Mouse (Mus musculus) adrenal gland, adult (tissue): ENCODE results near the gene Zfp260.

Experiments
- DNase-seq, 2 experiments: peaks; one replicate each; pipeline ENCODE4 v3.0.0; 2022 to 2023; ENCODE audit warnings: low spot score in 1 of 2; ENCODE audit not compliant: inconsistent age in 2 of 2

Zfp260 gene

DNA sequence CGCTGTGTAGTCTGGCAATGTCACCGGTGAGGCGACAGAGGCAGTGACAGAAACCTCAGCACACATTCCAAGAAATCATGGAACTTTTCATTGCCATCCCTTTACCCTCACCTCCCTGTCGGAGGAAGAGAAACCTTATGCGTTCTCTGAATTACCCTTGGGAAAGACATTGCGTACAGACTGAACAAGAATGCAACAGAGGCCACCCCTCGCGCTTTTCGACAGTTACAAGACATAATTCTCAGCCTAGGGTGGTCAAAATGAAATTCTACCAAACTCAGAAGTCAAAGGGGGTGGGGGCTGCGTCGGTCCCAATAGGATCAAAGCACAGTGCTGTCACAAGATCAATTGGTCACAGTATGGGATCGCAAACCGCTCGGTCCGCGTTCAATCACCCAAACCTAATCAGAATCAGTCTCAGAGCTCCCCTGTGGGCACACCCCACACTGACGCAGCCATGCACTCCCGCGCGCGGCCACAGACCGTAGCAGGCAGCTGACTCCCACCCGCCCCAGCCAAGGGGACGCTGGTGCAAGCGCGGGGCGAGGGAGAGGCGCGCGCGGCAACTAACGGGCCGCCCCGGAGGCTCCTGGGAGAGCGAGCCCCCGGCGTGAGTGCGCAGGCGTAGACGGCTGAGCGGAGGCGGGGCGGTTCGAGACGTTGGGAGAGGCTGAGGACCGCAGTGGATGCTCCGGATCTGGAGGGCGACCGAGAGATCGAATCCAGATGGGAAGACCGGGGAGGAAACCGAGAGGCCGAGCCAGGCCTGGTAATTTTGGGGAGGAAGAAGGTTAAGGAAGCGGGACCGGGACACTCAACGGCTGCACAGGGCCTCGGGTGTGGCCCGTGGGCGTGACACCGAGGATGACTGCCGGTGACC lies 27.0 kb downstream of the Zfp260 start, which contains the start of gene Zfp382:
Gene Zfp382, plus strand, starts transcription at position 635 of the 880 bp plus-strand sequence.
- peak; percentile 91 to 96 for DNase-seq

DNA sequence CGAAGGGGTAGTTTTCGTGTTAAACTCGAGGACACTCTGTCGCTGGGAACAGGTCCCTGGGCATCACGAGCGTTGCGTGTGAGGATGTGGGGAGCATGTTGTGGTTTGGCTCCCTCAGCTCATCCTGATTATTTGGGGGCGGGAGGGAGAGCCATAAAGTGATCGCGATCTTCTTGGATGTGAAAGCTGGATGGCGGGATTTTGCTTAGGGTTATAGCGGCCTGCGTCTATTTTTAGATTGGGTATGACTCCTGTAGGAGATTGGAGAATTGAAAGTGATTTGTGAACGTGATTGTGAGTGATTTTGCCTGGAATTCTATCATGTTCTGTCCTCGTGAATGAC lies 27.6 kb downstream of the Zfp260 start:
- DNase-seq: no peak

DNA sequence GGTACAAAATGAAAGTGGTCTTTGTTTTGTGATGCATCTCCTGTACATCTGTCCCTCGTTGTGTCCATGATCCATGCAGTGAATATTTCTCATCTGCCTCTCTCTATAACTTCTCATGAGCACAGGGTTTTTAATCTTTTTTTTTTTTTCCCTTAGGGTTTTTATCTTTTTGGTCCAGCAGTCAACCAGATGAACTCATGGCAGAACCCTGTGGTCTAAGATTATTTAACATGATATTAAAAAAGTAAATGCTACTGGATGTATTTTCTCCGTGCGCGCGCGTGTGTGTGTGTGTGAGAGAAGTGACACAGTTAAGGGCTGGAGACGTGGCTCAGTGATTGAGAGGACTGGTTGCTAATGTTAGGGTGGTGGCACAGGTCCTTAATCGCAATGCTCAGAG lies 35.3 kb downstream of the Zfp260 start:
- DNase-seq: no peak

DNA sequence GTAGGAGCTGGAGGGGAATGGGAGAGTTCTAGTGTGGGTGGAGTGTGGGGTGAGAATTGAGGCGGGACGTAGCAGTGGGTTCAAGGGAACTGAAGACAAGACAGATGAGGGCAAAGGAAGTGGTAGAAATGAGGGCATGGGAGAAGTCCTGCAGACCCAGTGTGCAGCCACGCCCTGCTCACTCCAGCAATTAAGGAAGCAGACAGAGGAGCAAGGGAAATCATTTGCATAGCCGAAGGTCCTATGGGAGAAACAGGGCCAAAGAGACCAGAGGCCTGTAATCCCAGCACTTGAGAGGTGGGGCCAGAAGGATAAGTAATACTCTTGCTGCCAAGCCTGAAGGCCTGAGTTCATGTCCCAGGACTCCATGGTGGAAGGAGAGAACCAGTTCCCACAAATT lies 37.8 kb downstream of the Zfp260 start:
- DNase-seq: no peak

DNA sequence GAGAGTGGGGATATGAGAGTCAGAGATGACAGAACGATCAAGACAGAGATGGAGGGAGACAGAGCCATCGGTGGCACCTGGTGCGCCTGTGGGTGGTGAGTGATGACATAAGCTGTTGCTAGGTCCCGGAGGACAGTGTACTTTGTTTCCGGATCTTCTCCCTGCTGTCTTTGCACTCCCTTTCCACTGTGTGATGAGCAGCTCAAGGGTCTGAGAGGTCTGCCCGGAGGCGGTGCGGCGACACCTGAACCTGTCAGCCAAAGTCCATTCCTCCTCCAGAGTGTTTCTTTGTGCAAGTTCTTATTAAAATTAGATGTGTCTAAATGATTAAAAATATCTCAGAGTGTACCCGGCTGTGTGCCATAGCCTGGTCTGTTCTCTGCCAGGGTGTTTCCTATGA lies 42.2 kb downstream of the Zfp260 start:
- no peak for DNase-seq

DNA sequence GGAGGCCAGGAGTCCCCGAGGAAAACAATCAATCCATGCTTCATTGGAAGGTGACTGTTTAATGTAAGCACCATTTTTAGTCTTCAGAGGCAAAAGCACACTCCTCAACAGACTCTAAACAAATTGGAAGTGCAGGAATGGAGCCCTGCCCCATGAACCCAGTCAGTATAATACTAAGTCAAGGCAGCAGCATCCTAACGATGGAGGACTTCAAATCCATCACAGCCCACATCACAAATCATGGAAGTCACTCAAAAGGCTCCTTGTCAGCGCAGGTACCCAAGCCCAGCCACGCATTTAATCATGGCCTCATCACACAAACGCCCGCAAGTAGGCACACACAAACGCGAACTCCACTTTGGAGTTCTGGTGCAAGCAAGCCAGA lies 48.6 kb downstream of the Zfp260 start:
- no peak for DNase-seq

DNA sequence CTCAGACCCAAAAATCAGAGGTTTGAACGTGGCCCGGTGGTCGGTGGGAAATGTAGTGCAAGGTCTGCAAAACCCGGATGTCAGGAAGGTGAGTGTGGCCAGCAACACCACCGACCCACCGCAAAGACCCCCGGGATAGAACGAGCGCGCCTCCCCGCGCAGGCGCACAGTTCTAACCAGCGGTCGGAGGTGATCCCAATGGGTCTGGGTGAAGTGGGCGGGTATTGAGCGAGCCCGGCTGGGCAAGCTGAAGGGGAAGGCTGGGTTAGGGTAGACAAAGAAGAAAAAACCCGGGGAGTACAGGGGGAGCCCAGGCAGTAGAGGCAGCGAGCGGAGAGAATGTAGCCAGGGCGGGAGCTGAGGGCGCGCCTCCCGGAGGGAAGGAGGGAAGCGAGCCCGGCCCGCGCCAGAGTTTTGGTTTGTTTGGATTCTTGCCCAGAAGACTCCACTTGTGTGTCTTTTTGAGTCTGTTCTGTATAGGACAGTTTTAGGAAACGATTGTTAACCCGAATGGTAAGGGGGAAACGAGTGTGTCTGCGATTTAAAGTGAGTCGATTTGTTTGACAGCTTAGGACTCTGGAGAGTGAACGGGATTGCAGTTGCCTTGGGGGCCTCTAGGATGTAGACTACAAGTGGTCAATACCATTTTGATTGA lies 49.1 kb downstream of the Zfp260 start:
- DNase-seq: peak; percentile 57 to 70

DNA sequence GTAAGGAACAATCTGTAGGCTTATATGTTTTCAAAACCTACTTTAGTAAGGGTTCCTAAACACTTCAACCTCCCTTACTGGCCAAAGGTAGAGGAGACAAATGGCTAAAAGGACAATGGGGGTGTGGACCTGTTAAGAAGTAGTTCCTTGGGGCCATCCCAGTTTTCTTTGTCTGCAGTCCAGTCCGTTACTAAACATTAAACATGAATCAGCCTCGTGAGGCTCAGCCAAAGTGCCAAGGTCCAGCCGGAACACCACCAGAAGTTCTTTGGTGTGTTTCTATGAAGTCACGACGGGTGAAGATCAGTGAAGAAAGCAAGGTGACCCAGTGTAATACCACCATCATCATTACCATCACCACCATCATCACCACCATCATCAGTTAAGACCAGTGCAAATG lies 52.4 kb downstream of the Zfp260 start:
- no peak for DNase-seq

DNA sequence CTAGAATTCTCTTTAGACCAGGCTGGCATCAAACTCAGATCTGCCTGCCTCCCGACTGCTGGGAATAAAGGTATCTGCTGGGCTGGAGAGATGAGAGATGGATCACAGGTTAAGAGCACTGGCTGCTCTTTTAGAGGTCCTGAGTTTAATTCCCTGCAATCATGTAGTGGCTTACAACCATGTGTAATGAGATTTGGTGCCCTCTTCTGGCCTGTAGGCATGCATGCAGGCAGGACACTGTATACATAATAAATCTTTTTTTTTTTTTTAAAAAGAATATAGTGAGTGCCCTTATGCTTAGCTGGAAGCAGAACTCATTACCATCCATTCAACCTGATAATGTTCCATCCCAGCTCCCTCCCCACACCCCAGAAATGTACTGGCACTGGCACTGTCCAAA lies 59.5 kb downstream of the Zfp260 start:
- DNase-seq: no peak

DNA sequence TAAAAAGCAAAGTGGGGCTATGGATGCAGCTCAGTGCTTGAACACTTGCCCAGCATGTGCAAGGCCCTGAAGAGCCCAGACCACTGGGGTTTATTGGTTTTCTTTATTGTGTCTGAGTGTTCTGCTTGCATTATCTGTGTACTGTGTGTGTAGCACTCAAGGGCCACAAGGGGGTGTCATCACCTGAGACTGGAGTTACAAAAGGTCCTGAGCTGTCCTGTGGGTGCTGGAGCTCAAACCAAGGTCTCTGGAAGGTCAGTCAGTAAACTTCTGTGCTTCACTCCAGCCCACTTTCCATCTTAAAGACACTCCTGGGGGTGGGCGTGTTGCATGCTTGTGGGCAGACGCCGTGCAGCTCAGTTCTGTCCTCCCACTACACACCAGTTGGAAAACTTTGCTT lies 60.9 kb downstream of the Zfp260 start:
- no peak for DNase-seq
